Mouse (Mus musculus): ENCODE measurements around the gene Naa80. TPM values are rescaled to one million over a fixed set of nuclear protein-coding genes. Genes with fewer than 3 reads are reported as not detected.
A peak's percentile ranks its signal among the peaks of the same experiment; 100 is the strongest.

Gene Naa80
- total and polyA plus RNA-seq, 2 experiments from 2014 or later, result 19.4 to 32.8 TPM

DNA sequence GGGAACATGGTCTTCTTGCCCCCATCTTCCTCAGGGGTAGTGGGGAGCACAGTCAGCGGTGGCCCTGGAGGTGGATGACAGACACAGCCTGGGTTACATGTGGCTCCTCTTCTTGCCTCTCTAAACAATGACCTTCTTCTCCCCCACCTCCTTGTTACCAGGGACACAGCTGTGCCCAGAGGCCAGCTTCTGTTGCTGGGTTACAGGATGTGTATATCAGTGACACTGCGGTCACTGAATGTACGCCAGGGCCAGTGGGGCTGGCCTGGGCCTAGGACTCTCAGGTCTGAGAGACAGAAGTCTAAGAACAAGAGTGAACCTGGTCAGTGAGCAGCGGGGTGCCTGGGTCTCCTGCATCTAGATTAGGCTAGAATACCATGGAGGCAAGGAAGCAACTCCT, 36.3 kb downstream of the Naa80 start:
- no peak overlapping the region for H3K4me2 ChIP-seq (ENCODE audit: low read depth, low read length)
- H3K27ac ChIP-seq, result 0 out of 2 replicates have a peak overlapping the region, but pooled peaks have one; percentile 41
- no peak for TF ChIP-seq CTCF (IDR thresholded peaks at IDR 0.05; ENCODE audit: low read depth)
- 39% methylated on average over 4 of the region's 4 CpGs for WGBS
- no peak overlapping the region for H3K4me3 ChIP-seq (ENCODE audit: low read length)
- H3K9me3 ChIP-seq (ENCODE audit: low read length), result no peaks in the 10 kb centered on the region
- H3K4me1 ChIP-seq (ENCODE audit: insufficient read depth, low read length), result peaks cover 13% of the 10 kb centered on the region
- no peak for ATAC-seq
- no peak overlapping the region for H3K9ac ChIP-seq (replicated peaks; ENCODE audit: low read length)
- peak; percentile 25 for DNase-seq (ENCODE audit: low spot score)
- peaks cover 33% of the 10 kb centered on the region for H3K36me3 ChIP-seq (ENCODE audit: insufficient read depth, low read length)
- no peaks in the 10 kb centered on the region for H3K27me3 ChIP-seq (ENCODE audit: insufficient read depth, low read length)

DNA sequence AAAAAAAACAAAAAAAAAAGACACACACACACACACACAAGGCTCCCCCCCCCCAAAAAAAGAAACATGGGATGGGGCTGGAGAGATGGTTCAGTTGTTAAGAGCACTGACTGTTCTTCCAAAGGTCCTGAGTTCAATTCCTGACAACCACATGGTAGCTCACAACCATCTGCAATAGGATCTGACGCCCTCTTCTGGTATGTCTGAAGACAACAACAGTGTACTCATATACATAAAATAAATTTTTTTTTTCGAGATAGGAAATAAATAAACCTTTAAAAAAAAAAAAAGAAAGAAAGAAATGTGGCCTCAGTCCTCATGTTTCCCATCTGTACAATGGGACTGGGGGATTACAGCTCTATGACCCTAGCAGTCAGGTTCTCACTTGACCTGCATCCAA, 38.8 kb downstream of the Naa80 start:
- peak; percentile 25; the same call in 1 of the 2 replicates for TF ChIP-seq CTCF (IDR thresholded peaks at IDR 0.05; ENCODE audit: low read depth)
- DNase-seq (ENCODE audit: low spot score) (no peak), ATAC-seq (no peak)
- no peak overlapping the region for H3K9ac ChIP-seq (replicated peaks; ENCODE audit: low read length)
- no peak overlapping the region for H3K27ac ChIP-seq
- H3K36me3 ChIP-seq (ENCODE audit: insufficient read depth, low read length), result peaks cover 33% of the 10 kb centered on the region
- no peaks in the 10 kb centered on the region for H3K4me1 ChIP-seq (ENCODE audit: insufficient read depth, low read length)
- no peaks in the 10 kb centered on the region for H3K27me3 ChIP-seq (ENCODE audit: insufficient read depth, low read length)
- H3K4me3 ChIP-seq (ENCODE audit: low read length), result no peak overlapping the region
- H3K4me2 ChIP-seq (ENCODE audit: low read depth, low read length), result no peak overlapping the region
- H3K9me3 ChIP-seq (ENCODE audit: low read length), result no peaks in the 10 kb centered on the region
- 76% methylated on average over 2 of the region's 2 CpGs for WGBS

- H3K9ac ChIP-seq (replicated peaks; ENCODE audit: low read length), result no peak overlapping the region
- H3K27ac ChIP-seq, result peak overlapping the region; percentile 71
- no peak for TF ChIP-seq CTCF (IDR thresholded peaks at IDR 0.05; ENCODE audit: low read depth)
- ATAC-seq (no peak), DNase-seq (ENCODE audit: low spot score) (no peak)
- 79% methylated on average over 6 of the region's 6 CpGs for WGBS
- no peaks in the 10 kb centered on the region for H3K27me3 ChIP-seq (ENCODE audit: insufficient read depth, low read length)
- H3K9me3 ChIP-seq (ENCODE audit: low read length), result no peaks in the 10 kb centered on the region
- H3K4me1 ChIP-seq (ENCODE audit: insufficient read depth, low read length), result no peaks in the 10 kb centered on the region
- H3K4me3 ChIP-seq (ENCODE audit: low read length), result no peak overlapping the region
- H3K4me2 ChIP-seq (ENCODE audit: low read depth, low read length), result no peak overlapping the region
- peaks cover 36% of the 10 kb centered on the region for H3K36me3 ChIP-seq (ENCODE audit: insufficient read depth, low read length)
Observed at GRCm38 (mm10) chr9:107618098-107618497, 39.4 kb downstream of the Naa80 start.

- Histone ChIP-seq H3K27ac (peak overlapping the region; percentile 71), H3K4me3 (ENCODE audit: low read length) (no peak overlapping the region), H3K9ac (replicated peaks; ENCODE audit: low read length) (no peak overlapping the region), H3K27me3 (ENCODE audit: insufficient read depth, low read length) (no peaks in the 10 kb centered on the region), H3K9me3 (ENCODE audit: low read length) (no peaks in the 10 kb centered on the region), H3K4me1 (ENCODE audit: insufficient read depth, low read length) (no peaks in the 10 kb centered on the region), H3K36me3 (ENCODE audit: insufficient read depth, low read length) (peaks cover 38% of the 10 kb centered on the region), H3K4me2 (ENCODE audit: low read depth, low read length) (no peak overlapping the region)
- no peak for TF ChIP-seq CTCF (IDR thresholded peaks at IDR 0.05; ENCODE audit: low read depth)
- ATAC-seq (peak; percentile 25; the same call in 1 of the 2 replicates), DNase-seq (ENCODE audit: low spot score) (peak; percentile 62)
- WGBS, result 23% methylated on average over 13 of the region's 13 CpGs
Observed at GRCm38 (mm10) chr9:107618778-107619545, 40.3 kb downstream of the Naa80 start.

DNA sequence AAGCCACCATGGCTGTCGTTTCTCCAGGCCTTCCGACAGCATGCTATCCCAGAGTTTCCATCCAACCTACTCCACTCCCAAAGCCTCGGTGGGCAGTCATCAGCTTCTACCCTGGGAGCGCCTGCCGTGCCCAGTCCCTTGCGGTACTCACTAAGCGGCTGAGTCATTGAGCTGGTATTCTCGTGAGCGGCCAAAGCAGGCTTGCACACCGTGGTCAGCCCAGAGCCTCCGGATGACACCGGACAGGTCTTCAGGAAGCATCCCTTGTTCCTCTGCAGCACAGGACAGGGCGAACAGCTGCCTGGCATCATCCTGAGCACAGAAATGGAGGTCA, 40.8 kb downstream of the Naa80 start:
- DNase-seq (ENCODE audit: low spot score), result no peak
- H3K36me3 ChIP-seq (ENCODE audit: insufficient read depth, low read length), result peaks cover 38% of the 10 kb centered on the region
- no peaks in the 10 kb centered on the region for H3K4me1 ChIP-seq (ENCODE audit: insufficient read depth, low read length)
- ATAC-seq, result 0 out of 2 replicates have a peak, but pooled peaks have one; percentile 4
- WGBS, result 52% methylated on average over 13 of the region's 13 CpGs
- H3K4me3 ChIP-seq (ENCODE audit: low read length), result no peak overlapping the region
- no peak for TF ChIP-seq CTCF (IDR thresholded peaks at IDR 0.05; ENCODE audit: low read depth)
- no peak overlapping the region for H3K9ac ChIP-seq (replicated peaks; ENCODE audit: low read length)
- H3K4me2 ChIP-seq (ENCODE audit: low read depth, low read length), result no peak overlapping the region
- no peaks in the 10 kb centered on the region for H3K27me3 ChIP-seq (ENCODE audit: insufficient read depth, low read length)
- H3K9me3 ChIP-seq (ENCODE audit: low read length), result no peaks in the 10 kb centered on the region
- H3K27ac ChIP-seq, result peak overlapping the region; percentile 71; the same call in 1 of the 2 replicates

DNA sequence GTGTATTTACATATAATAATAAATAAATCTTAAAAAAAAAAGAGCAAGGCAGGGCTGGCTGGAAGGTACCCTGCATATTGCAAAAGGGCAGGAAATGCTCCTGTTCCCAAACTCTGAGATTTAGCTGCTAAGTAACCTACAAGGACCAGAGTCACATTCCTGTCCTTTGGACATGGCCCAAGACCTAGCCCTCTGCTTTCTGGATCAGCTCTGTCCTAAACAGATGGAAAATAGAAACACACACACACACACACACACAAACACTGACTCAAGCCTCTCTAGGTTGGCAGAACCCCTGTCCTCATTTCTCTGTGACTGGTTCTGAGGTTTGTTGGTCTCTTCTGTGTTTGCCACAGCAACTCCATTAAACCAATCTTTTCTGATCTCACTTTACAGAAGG, 42.3 kb downstream of the Naa80 start:
- Histone ChIP-seq H3K9ac (replicated peaks; ENCODE audit: low read length) (no peak overlapping the region), H3K9me3 (ENCODE audit: low read length) (no peaks in the 10 kb centered on the region), H3K4me3 (ENCODE audit: low read length) (no peak overlapping the region), H3K27ac (peak overlapping the region; percentile 45; the same call in 1 of the 2 replicates), H3K4me1 (ENCODE audit: insufficient read depth, low read length) (no peaks in the 10 kb centered on the region), H3K36me3 (ENCODE audit: insufficient read depth, low read length) (peaks cover 27% of the 10 kb centered on the region; the same call in 1 of the 2 replicates), H3K27me3 (ENCODE audit: insufficient read depth, low read length) (no peaks in the 10 kb centered on the region), H3K4me2 (ENCODE audit: low read depth, low read length) (no peak overlapping the region)
- ATAC-seq (no peak), DNase-seq (ENCODE audit: low spot score) (no peak)
- TF ChIP-seq CTCF (IDR thresholded peaks at IDR 0.05; ENCODE audit: low read depth), result no peak

GRCm38 (mm10) chr9:107624539-107624938, 45.9 kb downstream of the Naa80 start:
- Histone ChIP-seq H3K4me3 (ENCODE audit: low read length) (no peak overlapping the region), H3K9me3 (ENCODE audit: low read length) (no peaks in the 10 kb centered on the region), H3K9ac (replicated peaks; ENCODE audit: low read length) (no peak overlapping the region), H3K27ac (peak overlapping the region; percentile 93; the same call in 1 of the 2 replicates), H3K4me2 (ENCODE audit: low read depth, low read length) (no peak overlapping the region), H3K27me3 (ENCODE audit: insufficient read depth, low read length) (no peaks in the 10 kb centered on the region), H3K4me1 (ENCODE audit: insufficient read depth, low read length) (peaks cover 33% of the 10 kb centered on the region), H3K36me3 (ENCODE audit: insufficient read depth, low read length) (0 out of 2 replicates have a peak, but pooled peaks cover 4% of the 10 kb centered on the region)
- no peak for ATAC-seq
- no peak for DNase-seq (ENCODE audit: low spot score)
- WGBS, result 63% methylated on average over 5 of the region's 5 CpGs
- TF ChIP-seq CTCF (IDR thresholded peaks at IDR 0.05; ENCODE audit: low read depth), result no peak
